ENCODE assay signal across 8 mouse cellular contexts in the genomic region with DNA sequence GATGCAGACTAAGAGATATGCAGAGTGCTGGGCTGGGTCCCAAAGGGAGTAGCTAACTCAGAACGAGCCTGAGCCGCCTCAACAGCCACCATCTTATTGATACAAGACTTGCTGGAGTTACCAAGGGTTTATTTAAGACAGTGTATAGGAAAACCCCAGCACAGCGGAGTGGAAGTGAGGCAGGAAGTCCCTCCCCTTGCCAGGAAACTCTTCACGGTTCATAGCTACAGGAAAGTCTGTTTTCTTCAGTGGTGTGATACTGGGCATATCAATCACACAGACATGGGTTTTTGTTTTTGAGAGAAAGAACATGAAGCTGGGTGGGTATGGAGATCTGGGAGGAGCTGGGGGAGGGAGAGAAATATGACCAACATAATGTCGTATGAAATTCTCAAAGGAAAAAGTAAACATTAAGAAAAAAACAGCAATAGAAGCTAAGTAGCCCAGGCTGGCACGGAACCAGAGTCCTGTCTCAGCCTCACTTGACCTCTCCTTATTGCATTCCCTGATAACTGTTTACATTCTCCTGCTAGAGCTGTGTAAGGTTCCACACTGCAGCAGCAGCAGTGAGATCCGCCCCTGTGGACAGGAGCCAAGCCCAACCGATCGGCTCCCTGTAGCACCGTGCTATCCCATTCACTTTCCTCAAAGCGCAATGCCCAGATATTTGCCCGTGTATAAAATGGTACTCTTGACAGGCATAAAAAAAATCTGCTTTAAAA.
A peak's percentile ranks its signal among the peaks of the same experiment; 100 is the strongest.
DNase-seq lines count a peak whose midpoint lies in the region; ATAC-seq lines count a peak whose summit lies in the region.

No protein-coding gene starts in this region.

- H3K27ac ChIP-seq in forebrain, embryonic 10.5 days, result peak overlapping the region; percentile 89
- peak overlapping the region; percentile 84 for H3K27ac ChIP-seq in hindbrain, embryonic 15.5 days (replicated peaks)

- peak overlapping the region; percentile 32 for H3K4me2 ChIP-seq in hindbrain, embryonic 15.5 days

- peak; percentile 78 to 79 for DNase-seq in spleen, postnatal 36 days (ENCODE audit: low spot score in 2 of 2)
- no peak for DNase-seq in spleen, postnatal 14 days (ENCODE audit: low spot score in 2 of 2)
- DNase-seq in forebrain, embryonic 10.5 days (ENCODE audit: extremely low spot score, low spot score), result no peak
- peak; percentile 27 for DNase-seq in liver
- DNase-seq in natural killer cell, adult 2 months (ENCODE audit: low spot score in 2 of 2), result peak; percentile 49 to 68
- no peak for DNase-seq in cerebellum, postnatal 4 days (ENCODE audit: low spot score in 2 of 2)

- ATAC-seq in hindbrain, embryonic 15.5 days (ENCODE audit: low FRiP score, low read depth), result no peak
- no peak for ATAC-seq in frontal cortex, adult (ENCODE audit: low TSS enrichment)

- no peaks in the 10 kb centered on the region for H3K9me3 ChIP-seq in forebrain, embryonic 10.5 days
- H3K9me3 ChIP-seq in hindbrain, embryonic 15.5 days, result no peaks in the 10 kb centered on the region

- H3K4me3 ChIP-seq in forebrain, embryonic 10.5 days, result peak overlapping the region; percentile 7; the same call in 1 of the 2 replicates
- no peak overlapping the region for H3K4me3 ChIP-seq in hindbrain, embryonic 15.5 days

- WGBS in forebrain, embryonic 10.5 days, result 78% methylated on average over 12 of the region's 12 CpGs
- WGBS in hindbrain, embryonic 15.5 days, result 41% methylated on average over 12 of the region's 12 CpGs

- H3K27me3 ChIP-seq in forebrain, embryonic 10.5 days (ENCODE audit: poor library complexity, severe bottlenecking), result no peaks in the 10 kb centered on the region
- no peaks in the 10 kb centered on the region for H3K27me3 ChIP-seq in hindbrain, embryonic 15.5 days

- no peak overlapping the region for H3K9ac ChIP-seq in hindbrain, embryonic 15.5 days

- H3K36me3 ChIP-seq in forebrain, embryonic 10.5 days (replicated peaks), result 0 out of 2 replicates have a peak, but pooled peaks cover 3% of the 10 kb centered on the region
- no peaks in the 10 kb centered on the region for H3K36me3 ChIP-seq in hindbrain, embryonic 15.5 days

- peaks cover 100% of the 10 kb centered on the region for H3K4me1 ChIP-seq in forebrain, embryonic 10.5 days
- peaks cover 97% of the 10 kb centered on the region for H3K4me1 ChIP-seq in hindbrain, embryonic 15.5 days (replicated peaks)

Comparison
In these comparisons a context has a peak if more than half of its experiments do, and no peak if none do; other contexts are left out.
1. DNase-seq: peak in spleen, postnatal 36 days (2 of 2), liver (single experiment) and natural killer cell, adult 2 months (2 of 2); none in spleen, postnatal 14 days (0 of 2), forebrain, embryonic 10.5 days (single experiment) and cerebellum, postnatal 4 days (0 of 2).